Mouse (Mus musculus) heart, embryonic 12.5 days (tissue): ENCODE data around the gene Gm10322. TPM values are rescaled to one million over a fixed set of nuclear protein-coding genes. Genes with fewer than 3 reads are reported as not detected.

ENCODE experiments used
- ATAC-seq: fragments of 200-750 bp; cut with Nextera tagmentation; 2 replicates; pipeline ENCODE4 v1.8.0; 2017; ENCODE audit warnings: moderate TSS enrichment, moderate library complexity; ENCODE audit not compliant: insufficient number of reproducible peaks, low FRiP score
- H3K27ac ChIP-seq: fragments of 300-500 bp; sonication (generic); 2 replicates; pipeline ENCODE4 v1.5.1; 2016; ENCODE audit warnings: mild to moderate bottlenecking, moderate library complexity; ENCODE audit not compliant: poor library complexity, severe bottlenecking
- H3K27me3 ChIP-seq: fragments of 300-500 bp; sonication (generic); replicated peaks from 2 replicates; pipeline ENCODE4 v1.6.1; 2016; ENCODE audit warnings: mild to moderate bottlenecking, moderate library complexity
- H3K36me3 ChIP-seq: fragments of 300-500 bp; sonication (generic); 2 replicates; pipeline ENCODE4 v1.6.1; 2016; ENCODE audit warnings: mild to moderate bottlenecking, moderate library complexity
- H3K4me1 ChIP-seq: fragments of 300-500 bp; sonication (generic); replicated peaks from 2 replicates; pipeline ENCODE4 v1.6.1; 2016; ENCODE audit warnings: mild to moderate bottlenecking
- H3K4me2 ChIP-seq: fragments of 300-500 bp; sonication (generic); 2 replicates; pipeline ENCODE4 v1.6.1; 2016; ENCODE audit warnings: mild to moderate bottlenecking, moderate library complexity
- H3K4me3 ChIP-seq: fragments of 300-500 bp; sonication (generic); 2 replicates; pipeline ENCODE4 v1.5.1; 2016; ENCODE audit warnings: mild to moderate bottlenecking
- H3K9ac ChIP-seq: fragments of 300-500 bp; sonication (generic); 2 replicates; pipeline ENCODE4 v1.6.1; 2016; ENCODE audit warnings: mild to moderate bottlenecking, moderate library complexity
- H3K9me3 ChIP-seq: fragments of 300-500 bp; sonication (generic); replicated peaks from 2 replicates; pipeline ENCODE4 v1.6.1; 2016; ENCODE audit warnings: mild to moderate bottlenecking, moderate library complexity
- WGBS: fragments of 180-500 bp; shearing (Covaris S2); methylation state at CpG from one replicate; pipeline ENCODE4 v1.1.7; 2016; 5-methylcytosine and 5-hydroxymethylcytosine counted together
- polyA plus RNA-seq: library from polyadenylated mRNA; unstranded; fragments of >200 nt; fragmentation: Nextera tagmentation; extraction: Ambion mirVana; gene quantifications from 2 replicates; pipeline ENCODE4 v1.2.1, GENCODE M21; 2016

Gene Gm10322
- polyA plus RNA-seq, 1 experiment from 2014 or later: not detected

GRCm38 (mm10) chr10:59646821-59647378 is 31.0 kb downstream of the Gm10322 start:
- Histone ChIP-seq H3K9me3 (peaks cover 9% of the 10 kb centered on the region), H3K36me3 (no peaks in the 10 kb centered on the region), H3K27ac (no peak overlapping the region), H3K4me3 (no peak overlapping the region), H3K4me1 (no peaks in the 10 kb centered on the region; the same call in 1 of the 2 replicates), H3K9ac (no peak overlapping the region), H3K4me2 (no peak overlapping the region), H3K27me3 (no peaks in the 10 kb centered on the region)
- 61% methylated on average over 5 of the region's 5 CpGs for WGBS
- no peak for ATAC-seq

GRCm38 (mm10) chr10:59656799-59657198 is 40.9 kb downstream of the Gm10322 start:
- Histone ChIP-seq H3K27ac (no peak overlapping the region), H3K9me3 (peaks cover 6% of the 10 kb centered on the region; the same call in 1 of the 2 replicates), H3K9ac (no peak overlapping the region), H3K27me3 (no peaks in the 10 kb centered on the region), H3K4me2 (no peak overlapping the region), H3K4me1 (no peaks in the 10 kb centered on the region), H3K36me3 (no peaks in the 10 kb centered on the region), H3K4me3 (no peak overlapping the region)
- ATAC-seq: no peak
- 79% methylated on average over 13 of the region's 13 CpGs for WGBS

- ATAC-seq: no peak
- Histone ChIP-seq H3K4me2 (no peak overlapping the region), H3K9me3 (peaks cover 8% of the 10 kb centered on the region; the same call in 1 of the 2 replicates), H3K9ac (no peak overlapping the region), H3K36me3 (no peaks in the 10 kb centered on the region), H3K27ac (no peak overlapping the region), H3K4me1 (peaks cover 20% of the 10 kb centered on the region), H3K27me3 (no peaks in the 10 kb centered on the region), H3K4me3 (no peak overlapping the region)
- 81% methylated on average over 2 of the region's 2 CpGs for WGBS
Measured at GRCm38 (mm10) chr10:59664765-59665164, 48.9 kb downstream of the Gm10322 start.

DNA sequence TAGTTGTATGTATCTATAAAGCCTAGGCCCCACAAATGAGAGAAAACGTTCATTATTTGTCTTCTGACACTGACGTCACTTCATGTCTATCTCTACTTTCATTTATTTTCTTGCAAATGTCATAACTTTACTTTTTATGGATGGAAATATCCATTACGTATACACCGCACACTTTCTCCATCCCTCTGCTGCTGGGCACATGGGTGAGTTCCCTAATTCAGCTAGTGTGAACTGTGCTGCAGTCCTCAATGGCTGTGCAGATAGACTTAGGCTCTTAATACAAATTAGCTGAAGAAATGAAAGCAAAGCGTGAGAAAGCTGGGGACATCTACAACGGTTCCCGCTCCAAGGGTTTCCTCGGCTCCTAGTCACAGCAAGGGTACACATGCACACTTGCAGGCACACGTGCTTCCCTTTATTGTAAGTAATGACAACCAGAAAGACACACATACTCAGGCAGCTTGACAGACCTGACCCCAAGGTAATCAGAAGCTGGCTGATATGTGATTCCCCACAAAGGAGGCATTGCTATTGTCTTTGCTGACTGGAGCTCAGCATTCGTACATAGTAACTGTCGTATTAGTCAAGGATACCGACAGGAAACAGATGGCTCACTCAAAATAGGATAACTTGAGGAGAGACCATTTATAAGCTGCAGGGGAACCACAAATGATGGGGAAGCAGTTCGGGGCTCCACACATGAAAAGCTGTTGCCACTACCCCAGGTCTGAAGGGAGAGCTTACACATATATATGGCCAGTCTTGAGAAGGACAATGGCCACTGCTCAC is 49.8 kb downstream of the Gm10322 start:
- Histone ChIP-seq H3K27me3 (no peaks in the 10 kb centered on the region), H3K4me3 (no peak overlapping the region), H3K4me1 (peaks cover 20% of the 10 kb centered on the region), H3K4me2 (no peak overlapping the region), H3K27ac (no peak overlapping the region), H3K9me3 (0 out of 2 replicates have a peak, but pooled peaks cover 2% of the 10 kb centered on the region), H3K9ac (no peak overlapping the region; the same call in 1 of the 2 replicates), H3K36me3 (no peaks in the 10 kb centered on the region)
- 60% methylated on average over 13 of the region's 13 CpGs for WGBS
- ATAC-seq: no peak; the same call in 1 of the 2 replicates

Other genes with a start within 250 kb of the Gm10322 start
- 5.1 and 7.2 TPM in 2 replicates for gene Gm10273, start 220.4 kb upstream of the Gm10322 start, polyA plus RNA-seq
- gene Pla2g12b, start 212.4 kb upstream of the Gm10322 start, polyA plus RNA-seq: 0.30 and 1.4 TPM in 2 replicates
- gene Oit3, start 174.3 kb upstream of the Gm10322 start, polyA plus RNA-seq: 4.5 and 5.7 TPM in 2 replicates
- gene Mcu, start 629 bp downstream of the Gm10322 start, polyA plus RNA-seq: 27.5 and 27.8 TPM in 2 replicates
- 44.6 and 46.2 TPM in 2 replicates for gene Micu1, start 86.4 kb downstream of the Gm10322 start, polyA plus RNA-seq